Mouse (Mus musculus) forebrain, postnatal 0 days (tissue): ENCODE measurements at regions not wholly inside any gene's neighbourhood (a gene's known extent, or its start where the extent isn't known, plus 50 kb on each side); places are given as distances from the start of the nearest gene placed in this dataset.
A peak's percentile ranks its signal among the peaks of the same experiment; 100 is the strongest.

Experiments
- ATAC-seq: fragments of 200-750 bp; cut with Nextera tagmentation; 2 replicates; pipeline ENCODE4 v1.8.0; 2017; ENCODE audit warnings: mild to moderate bottlenecking, moderate library complexity
- DNase-seq: peaks from one replicate; pipeline ENCODE4 v3.0.0-alpha.2; 2015
- H3K27ac ChIP-seq: fragments of 300-500 bp; sonication (generic); 2 replicates; pipeline ENCODE4 v1.5.1; 2014; ENCODE audit warnings: low read depth, mild to moderate bottlenecking, antibody characterized with exemption, low read length, moderate library complexity, mixed read lengths
- H3K27me3 ChIP-seq: fragments of 300-500 bp; sonication (generic); 2 replicates; pipeline ENCODE4 v1.6.1; 2014; ENCODE audit warnings: mild to moderate bottlenecking, low read length, mixed read lengths; ENCODE audit not compliant: insufficient read depth
- H3K36me3 ChIP-seq: fragments of 300-500 bp; sonication (generic); 2 replicates; pipeline ENCODE4 v1.6.1; 2014; ENCODE audit warnings: mild to moderate bottlenecking, moderate library complexity; ENCODE audit not compliant: insufficient read depth
- H3K4me1 ChIP-seq: fragments of 300-500 bp; sonication (generic); 2 replicates; pipeline ENCODE4 v1.6.1; 2014; ENCODE audit warnings: antibody characterized with exemption; ENCODE audit not compliant: insufficient read depth
- H3K4me2 ChIP-seq: fragments of 300-500 bp; sonication (generic); 2 replicates; pipeline ENCODE4 v1.6.1; 2014; ENCODE audit warnings: low read depth, mild to moderate bottlenecking, moderate library complexity
- H3K4me3 ChIP-seq: fragments of 300-500 bp; sonication (generic); 2 replicates; pipeline ENCODE4 v1.5.1; 2014; ENCODE audit warnings: low read depth, low read length, mixed read lengths
- H3K9ac ChIP-seq: fragments of 300-500 bp; sonication (generic); 2 replicates; pipeline ENCODE4 v1.6.1; 2014; ENCODE audit warnings: mild to moderate bottlenecking
- H3K9me3 ChIP-seq: fragments of 300-500 bp; sonication (generic); 2 replicates; pipeline ENCODE4 v1.6.1; 2016; ENCODE audit warnings: low read length
- CTCF ChIP-seq: sonication (generic); IDR thresholded peaks from 2 replicates; pipeline ENCODE4 v1.5.1; 2016; ENCODE audit warnings: antibody characterized with exemption, control low read depth, low read depth
- whole genome bisulfite sequencing: fragments of 180-500 bp; shearing (Covaris S2); extraction: QIAGEN DNeasy Blood & Tissue Kit; methylation state at CpG from one replicate; pipeline ENCODE4 v1.1.7; 2014; 5-methylcytosine and 5-hydroxymethylcytosine counted together

GRCm38 (mm10) chr3:149449376-149449775, 459.0 kb upstream of the Adgrl2 start:
- Histone ChIP-seq H3K4me3 (no peak overlapping the region), H3K4me2 (no peak overlapping the region), H3K27ac (no peak overlapping the region), H3K9me3 (no peaks in the 10 kb centered on the region), H3K27me3 (no peaks in the 10 kb centered on the region), H3K4me1 (no peaks in the 10 kb centered on the region), H3K36me3 (no peaks in the 10 kb centered on the region), H3K9ac (no peak overlapping the region)
- TF ChIP-seq CTCF, result no peak
- no peak for DNase-seq
- 57% methylated on average over 3 of the region's 3 CpGs for WGBS
- ATAC-seq, result no peak

DNA sequence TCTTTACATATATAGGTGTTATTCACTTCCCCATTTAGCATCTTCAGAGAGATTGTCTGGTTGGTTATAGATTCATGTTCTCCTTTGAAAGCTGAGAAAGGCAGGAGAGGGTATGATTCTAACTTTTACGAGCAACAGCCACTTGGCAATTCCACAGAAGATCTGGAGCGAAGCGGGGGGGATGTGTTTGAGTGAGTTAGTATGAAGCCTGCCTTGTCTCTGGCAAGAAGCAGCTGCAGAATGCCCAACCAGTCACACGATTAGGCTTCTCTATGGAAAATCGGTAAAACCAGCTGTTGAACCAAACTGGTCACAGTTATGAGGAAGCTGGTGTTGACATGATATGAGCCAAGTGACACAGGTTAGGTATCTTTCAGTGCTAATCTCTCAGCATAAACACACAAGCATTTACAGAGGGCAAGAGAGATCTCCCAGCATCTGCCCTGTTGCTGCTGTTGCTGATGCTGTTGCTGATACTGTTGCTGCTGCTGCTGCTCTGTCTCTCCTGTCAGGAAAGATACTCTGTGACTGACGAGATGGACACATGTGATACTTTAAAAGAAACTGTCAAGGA, 455.7 kb upstream of the Adgrl2 start:
- 69% methylated on average over 6 of the region's 6 CpGs for WGBS
- no peak overlapping the region for H3K4me3 ChIP-seq
- no peak for TF ChIP-seq CTCF
- DNase-seq (peak; percentile 49), ATAC-seq (no peak)
- no peak overlapping the region for H3K9ac ChIP-seq
- no peak overlapping the region for H3K27ac ChIP-seq
- no peaks in the 10 kb centered on the region for H3K9me3 ChIP-seq
- H3K36me3 ChIP-seq, result no peaks in the 10 kb centered on the region
- no peaks in the 10 kb centered on the region for H3K4me1 ChIP-seq
- H3K27me3 ChIP-seq, result no peaks in the 10 kb centered on the region
- H3K4me2 ChIP-seq, result no peak overlapping the region

DNA sequence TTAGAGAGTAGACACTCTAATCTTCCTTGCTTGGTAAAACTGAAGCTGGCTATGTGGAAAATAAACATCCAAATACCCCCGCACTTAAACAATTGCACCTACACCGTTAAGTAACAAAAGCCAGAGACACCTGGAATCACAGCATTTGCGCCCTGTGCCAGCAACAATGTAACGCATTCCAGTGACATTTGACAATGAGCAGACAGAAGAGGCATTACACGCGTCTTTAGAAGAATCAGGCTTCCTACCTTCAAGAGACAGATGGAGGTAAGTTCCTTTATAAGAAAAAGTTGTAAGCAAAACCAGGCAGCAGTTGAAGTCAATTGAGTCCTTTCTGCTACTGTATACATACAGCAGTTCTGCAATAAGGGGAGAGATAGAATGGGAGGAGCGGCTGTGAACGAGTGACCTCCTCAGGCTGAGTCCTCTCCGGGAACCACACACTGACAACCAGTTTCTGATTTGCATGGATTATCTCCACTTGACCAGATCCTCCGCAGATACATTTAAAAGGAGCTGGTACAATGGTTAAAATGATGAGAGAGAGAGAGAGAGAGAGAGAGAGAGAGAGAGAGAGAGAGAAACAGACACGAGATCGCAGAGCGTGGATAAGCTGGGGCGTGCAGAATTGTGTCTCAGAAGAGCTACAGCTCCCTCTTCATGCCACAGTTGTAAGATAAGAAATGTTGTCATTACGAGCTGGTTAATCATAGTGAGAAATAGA, 454.7 kb upstream of the Adgrl2 start:
- Histone ChIP-seq H3K9me3 (no peaks in the 10 kb centered on the region), H3K4me3 (peak overlapping the region; percentile 39), H3K9ac (peak overlapping the region; percentile 46), H3K36me3 (no peaks in the 10 kb centered on the region), H3K27ac (peak overlapping the region; percentile 31), H3K4me2 (peak overlapping the region; percentile 53), H3K27me3 (no peaks in the 10 kb centered on the region), H3K4me1 (no peaks in the 10 kb centered on the region)
- WGBS, result 5% methylated on average over 15 of the region's 15 CpGs
- peak; percentile 82 for TF ChIP-seq CTCF
- DNase-seq, result peak; percentile 88
- peak; percentile 91 for ATAC-seq

DNA sequence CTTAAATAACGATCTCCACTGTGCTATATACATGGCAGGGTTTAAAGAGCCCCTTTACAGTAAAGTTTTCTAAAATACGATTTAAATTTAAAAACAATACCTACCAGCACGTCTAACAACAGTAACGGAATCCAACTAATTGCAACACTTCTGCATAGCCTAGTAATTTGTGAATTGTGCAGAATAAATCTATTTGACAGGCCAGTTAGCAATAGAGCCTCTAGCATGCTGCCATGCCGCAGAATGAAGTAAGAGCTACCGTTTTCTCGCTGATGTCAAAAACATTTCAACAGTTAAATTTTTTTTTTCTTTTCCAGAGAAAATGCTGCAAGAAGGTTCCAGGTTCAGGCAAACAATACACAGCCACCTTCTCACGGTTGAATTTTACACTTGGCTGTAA, 454.0 kb upstream of the Adgrl2 start:
- Histone ChIP-seq H3K27ac (no peak overlapping the region), H3K4me3 (peak overlapping the region; percentile 39), H3K4me1 (no peaks in the 10 kb centered on the region), H3K4me2 (peak overlapping the region; percentile 53), H3K27me3 (no peaks in the 10 kb centered on the region), H3K36me3 (no peaks in the 10 kb centered on the region), H3K9ac (peak overlapping the region; percentile 46), H3K9me3 (no peaks in the 10 kb centered on the region)
- no peak for TF ChIP-seq CTCF
- WGBS, result 31% methylated on average over 8 of the region's 8 CpGs
- no peak for ATAC-seq
- no peak for DNase-seq

DNA sequence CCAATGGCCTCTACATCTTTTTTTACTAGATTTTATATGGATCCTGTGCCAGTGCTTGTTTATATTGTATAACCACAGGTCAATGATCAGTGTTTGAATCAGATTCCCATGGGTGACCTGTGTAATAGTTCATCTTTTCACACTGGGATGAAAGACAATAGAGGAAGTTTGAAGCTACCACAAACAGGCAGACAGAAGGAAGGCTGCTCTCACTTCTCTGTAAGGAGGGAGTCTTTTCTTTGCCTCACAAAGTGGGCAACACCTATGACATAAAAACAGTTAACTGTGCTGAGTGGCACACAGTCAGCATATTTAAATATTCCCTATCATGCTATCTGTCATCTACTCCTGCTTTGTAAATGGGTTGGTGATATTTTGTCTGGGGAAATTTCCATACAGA, 450.9 kb upstream of the Adgrl2 start:
- Histone ChIP-seq H3K9ac (no peak overlapping the region), H3K4me1 (no peaks in the 10 kb centered on the region), H3K9me3 (no peaks in the 10 kb centered on the region), H3K27me3 (no peaks in the 10 kb centered on the region), H3K36me3 (no peaks in the 10 kb centered on the region), H3K4me2 (no peak overlapping the region), H3K4me3 (no peak overlapping the region), H3K27ac (no peak overlapping the region)
- DNase-seq, result no peak
- no peak for TF ChIP-seq CTCF
- ATAC-seq, result no peak

GRCm38 (mm10) chr3:149437763-149438162, 447.4 kb upstream of the Adgrl2 start:
- no peaks in the 10 kb centered on the region for H3K27me3 ChIP-seq
- ATAC-seq (no peak; the same call in 1 of the 2 replicates), DNase-seq (no peak)
- H3K4me3 ChIP-seq, result no peak overlapping the region
- no peaks in the 10 kb centered on the region for H3K36me3 ChIP-seq
- H3K9me3 ChIP-seq, result no peaks in the 10 kb centered on the region
- H3K27ac ChIP-seq, result no peak overlapping the region
- H3K9ac ChIP-seq, result no peak overlapping the region
- TF ChIP-seq CTCF, result no peak
- no peak overlapping the region for H3K4me2 ChIP-seq
- 78% methylated on average over 8 of the region's 8 CpGs for WGBS
- 0 out of 2 replicates have a peak, but pooled peaks cover 3% of the 10 kb centered on the region for H3K4me1 ChIP-seq

DNA sequence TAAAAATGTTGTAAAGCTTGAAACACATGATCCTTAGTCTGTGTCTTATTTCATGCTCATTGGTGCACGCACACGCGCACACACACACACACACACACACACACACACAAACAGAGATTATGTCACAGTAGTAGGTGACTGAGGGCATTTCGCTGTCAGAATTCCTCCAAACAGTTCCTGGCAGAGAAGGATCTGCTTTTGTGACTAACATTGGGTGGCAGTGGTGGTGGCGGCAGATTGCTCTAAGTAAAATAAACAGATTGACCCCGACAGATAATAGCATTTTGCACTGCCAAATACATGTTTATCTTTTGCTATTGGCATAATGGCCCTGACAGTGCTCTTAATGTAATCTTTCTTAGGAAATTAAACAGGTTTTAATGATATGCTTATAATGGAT, 446.6 kb upstream of the Adgrl2 start:
- DNase-seq, result no peak
- H3K36me3 ChIP-seq, result no peaks in the 10 kb centered on the region

More for the DNA sequence above, 446.6 kb upstream of the Adgrl2 start:
- no peak for ATAC-seq
- no peak overlapping the region for H3K4me2 ChIP-seq
- H3K27ac ChIP-seq, result no peak overlapping the region
- 78% methylated on average over 6 of the region's 6 CpGs for WGBS
- no peak for TF ChIP-seq CTCF
- H3K27me3 ChIP-seq, result no peaks in the 10 kb centered on the region
- H3K9me3 ChIP-seq, result no peaks in the 10 kb centered on the region
- H3K4me1 ChIP-seq, result 0 out of 2 replicates have a peak, but pooled peaks cover 3% of the 10 kb centered on the region
- no peak overlapping the region for H3K9ac ChIP-seq
- H3K4me3 ChIP-seq, result no peak overlapping the region
